ENCODE assay signal across 8 mouse cellular contexts in the genomic region with DNA sequence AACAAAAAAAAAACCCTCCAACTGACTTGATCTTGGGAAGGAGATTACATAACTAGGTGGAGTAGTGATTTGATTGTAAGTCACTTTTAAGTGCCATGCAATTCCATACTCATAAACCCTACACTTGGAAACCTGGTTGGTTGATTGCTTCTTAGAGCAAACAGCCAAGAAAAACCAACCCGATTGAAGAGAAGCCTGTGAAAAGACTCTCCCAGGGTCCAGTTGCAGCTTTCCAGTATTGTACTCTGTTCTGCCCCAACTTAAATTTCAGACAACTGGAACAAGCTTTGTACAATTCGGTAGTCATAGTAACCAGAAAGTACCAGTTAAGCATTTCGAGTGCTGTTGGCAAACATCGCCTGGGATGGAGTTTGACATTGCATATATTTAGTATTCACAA. TPM values are rescaled to one million over a fixed set of nuclear protein-coding genes. Genes with fewer than 3 reads are reported as not detected.
DNase-seq lines count a peak whose midpoint lies in the region; ATAC-seq and TF ChIP-seq lines count a peak whose summit lies in the region.

No protein-coding gene starts in this region.

- H3K27ac ChIP-seq in kidney, adult 2 months (ENCODE audit: insufficient read depth, low read depth, low read length) = peak overlapping the region; percentile 72
- peak overlapping the region; percentile 95 for H3K27ac ChIP-seq in hindbrain, embryonic 13.5 days

- 0 out of 2 replicates have a peak, but pooled peaks cover 5% of the 10 kb centered on the region for H3K4me1 ChIP-seq in kidney, adult 2 months (ENCODE audit: control insufficient read depth, insufficient read depth, low read length)
- peaks cover 21% of the 10 kb centered on the region for H3K4me1 ChIP-seq in hindbrain, embryonic 13.5 days (replicated peaks)

- no peak for ATAC-seq in hindbrain, embryonic 13.5 days (ENCODE audit: low FRiP score)
- ATAC-seq in megakaryocyte-erythroid progenitor cell, adult 5-6 weeks (replicated peaks; ENCODE audit: low FRiP score, low TSS enrichment, poor library complexity, severe bottlenecking) = 0 out of 2 replicates have a peak, but pooled peaks have one; percentile 0
- no peak for ATAC-seq in granulocyte monocyte progenitor cell, adult 5-6 weeks (replicated peaks; ENCODE audit: poor library complexity, severe bottlenecking)

- peak overlapping the region; percentile 95 for H3K4me3 ChIP-seq in kidney, adult 2 months (ENCODE audit: insufficient read depth, low read depth, low read length)
- peak overlapping the region; percentile 97 for H3K4me3 ChIP-seq in hindbrain, embryonic 13.5 days

- H3K27me3 ChIP-seq in kidney, adult 2 months (replicated peaks; ENCODE audit: control insufficient read depth, insufficient read depth, low read length) = no peaks in the 10 kb centered on the region
- H3K27me3 ChIP-seq in hindbrain, embryonic 13.5 days = no peaks in the 10 kb centered on the region

- H3K9me3 ChIP-seq in hindbrain, embryonic 13.5 days = no peaks in the 10 kb centered on the region

- peak overlapping the region; percentile 77 for H3K4me2 ChIP-seq in hindbrain, embryonic 13.5 days

- H3K36me3 ChIP-seq in kidney, adult 2 months (ENCODE audit: control insufficient read depth, insufficient read depth, low read length) = peaks cover 10% of the 10 kb centered on the region
- H3K36me3 ChIP-seq in hindbrain, embryonic 13.5 days = peaks cover 24% of the 10 kb centered on the region

- DNase-seq in kidney, adult 2 months = peak; percentile 24
- no peak for DNase-seq in kidney, postnatal 25 days
- peak; percentile 16 for DNase-seq in ZHBTc4 (ENCODE audit: low read depth, low spot score)
- DNase-seq in adrenal gland, postnatal 4 days (ENCODE audit: low spot score in 2 of 2) = no peak
- no peak for DNase-seq in cerebellum, postnatal 10 days

- peak overlapping the region; percentile 98 for H3K9ac ChIP-seq in hindbrain, embryonic 13.5 days

- no peak for TF ChIP-seq CTCF in kidney, adult 2 months (conservative IDR thresholded peaks at IDR 0.05; ENCODE audit: insufficient read depth, insufficient read length, low read depth, low read length)

- TF ChIP-seq POLR2A in kidney, adult 2 months (IDR thresholded peaks at IDR 0.05; ENCODE audit: low read depth, low read length) = no peak

- WGBS in kidney, adult 2 months = 10% methylated on average over 4 of the region's 4 CpGs
- WGBS in hindbrain, embryonic 13.5 days = 21% methylated on average over 4 of the region's 4 CpGs

RNA-seq across cellular contexts. Expression of a gene that starts 0.8 kb away (rescaled TPM):
- polyA plus RNA-seq in kidney, adult 2 months (2012; rRNA removed) = 8.3 and 13.2 TPM in 2 replicates
- 176 and 180 TPM in 2 replicates for polyA plus RNA-seq in hindbrain, embryonic 13.5 days (2015; fragmentation: Nextera tagmentation; extraction: Ambion mirVana)
- total RNA-seq in megakaryocyte-erythroid progenitor cell, adult 5-6 weeks (2014; fragmentation: Nextera tagmentation) = 31.5 and 32.5 TPM in 2 replicates
- total RNA-seq in megakaryocyte-erythroid progenitor cell, adult 5-6 weeks (2017) = 78.9 and 133 TPM in 2 replicates
- total RNA-seq in adrenal gland, postnatal 4 days (2021) = 10 to 100 TPM; 91.0 to 94.8 TPM
- total RNA-seq in granulocyte monocyte progenitor cell, adult 5-6 weeks (2014; fragmentation: Nextera tagmentation) = 42.1 and 50.6 TPM in 2 replicates
- 85.5 and 114 TPM in 2 replicates for total RNA-seq in granulocyte monocyte progenitor cell, adult 5-6 weeks (2017)

RNA-seq across cellular contexts. Expression of a gene that starts 26.0 kb away (rescaled TPM):
- 106 and 131 TPM in 2 replicates for polyA plus RNA-seq in kidney, adult 2 months (2012; rRNA removed)
- 9.5 and 10.5 TPM in 2 replicates for polyA plus RNA-seq in hindbrain, embryonic 13.5 days (2015; fragmentation: Nextera tagmentation; extraction: Ambion mirVana)
- 0.67 and 1.4 TPM in 2 replicates for total RNA-seq in megakaryocyte-erythroid progenitor cell, adult 5-6 weeks (2014; fragmentation: Nextera tagmentation)
- 1.3 and 1.6 TPM in 2 replicates for total RNA-seq in megakaryocyte-erythroid progenitor cell, adult 5-6 weeks (2017)
- total RNA-seq in adrenal gland, postnatal 4 days (2021) = 100 to 1,000 TPM; 108 to 133 TPM
- 0.80 and 2.5 TPM in 2 replicates for total RNA-seq in granulocyte monocyte progenitor cell, adult 5-6 weeks (2014; fragmentation: Nextera tagmentation)
- total RNA-seq in granulocyte monocyte progenitor cell, adult 5-6 weeks (2017) = 0.72 and 1.9 TPM in 2 replicates

Comparison
In these comparisons a context has a peak if more than half of its experiments do, and no peak if none do; other contexts are left out.
1. DNase-seq: peak in kidney, adult 2 months (single experiment) and ZHBTc4 (single experiment); none in kidney, postnatal 25 days (0 of 2), adrenal gland, postnatal 4 days (0 of 2) and cerebellum, postnatal 10 days (0 of 2).
2. RNA of a gene that starts 26.0 kb away (total RNA-seq): 108 to 133 TPM in adrenal gland, postnatal 4 days; 0.67 to 1.6 TPM in megakaryocyte-erythroid progenitor cell, adult 5-6 weeks and 0.72 to 2.5 TPM in granulocyte monocyte progenitor cell, adult 5-6 weeks; every median in the first group is over 10 times any median in the second.